ENCODE assay signal across 9 mouse cellular contexts in the genomic region with DNA sequence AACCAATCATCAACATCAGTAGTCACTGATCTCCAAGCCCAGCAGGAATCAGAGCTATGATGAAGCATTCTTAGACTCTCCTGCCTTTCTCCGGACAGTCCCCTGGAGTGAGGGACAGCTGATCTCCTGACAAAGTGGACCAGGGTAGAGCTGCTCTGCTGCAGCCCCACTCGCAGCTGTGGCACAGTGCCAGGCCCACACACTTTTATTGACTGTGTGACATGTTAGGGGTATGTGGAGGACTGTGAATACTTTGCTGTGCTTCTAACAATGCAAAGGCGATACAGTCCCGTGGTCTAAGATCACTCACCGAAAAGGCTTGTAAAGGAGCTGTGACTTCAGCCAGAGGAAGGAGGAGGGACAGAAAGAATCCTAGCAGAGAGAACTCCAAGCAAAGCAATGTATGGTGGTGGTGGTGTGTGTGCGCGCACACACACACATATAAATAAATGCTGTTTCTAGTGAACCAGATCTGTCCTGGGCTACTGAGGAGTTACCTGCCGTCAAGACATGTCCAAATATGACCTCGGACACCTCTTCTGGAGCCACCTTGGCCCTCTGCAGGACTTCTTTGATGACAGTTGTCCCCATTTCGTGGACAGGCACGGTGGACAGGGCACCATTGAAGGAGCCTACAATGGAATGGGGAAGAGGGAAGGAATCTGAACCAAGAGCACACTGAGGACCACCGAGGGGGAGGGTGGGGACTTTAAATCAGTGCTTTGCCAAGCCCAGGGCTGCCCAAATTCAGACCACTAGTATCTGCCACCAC. TPM values are rescaled to one million over a fixed set of nuclear protein-coding genes. Genes with fewer than 3 reads are reported as not detected.
A peak's percentile ranks its signal among the peaks of the same experiment; 100 is the strongest.
DNase-seq lines count a peak whose midpoint lies in the region; ATAC-seq and TF ChIP-seq lines count a peak whose summit lies in the region.
"Not testable (repeated sequence)": the region's sequence is repeated elsewhere in the genome, so short reads cannot be mapped to it uniquely, and the experiment has no call there.
"Had no signal": no experiment of that assay in that cellular context is flagged by ENCODE, and none has a peak within 500 bp of the region (broad histone marks: within the 10 kb centered on the region; RNA-seq: fewer than 3 reads in every experiment).

No protein-coding gene starts in this region.

- DNase-seq in embryonic facial prominence, embryonic 11.5 days (ENCODE audit: low spot score); heart, postnatal 0 days (ENCODE audit: low spot score); kidney, adult 2 months; neural tube, embryonic 11.5 days (ENCODE audit: low spot score): not testable (repeated sequence)
- DNase-seq in liver, adult 2 months (ENCODE audit: extremely low read depth, low read depth, low spot score), result peak; percentile 39

- H3K79me2 ChIP-seq in liver, adult 2 months (ENCODE audit: control insufficient read depth, insufficient read depth, low read length), result not testable (repeated sequence)

- peak; percentile 40; the same call in 1 of the 2 replicates for ATAC-seq in embryonic facial prominence, embryonic 11.5 days (replicated peaks; ENCODE audit: insufficient number of reproducible peaks, low FRiP score, low TSS enrichment, low read depth)
- ATAC-seq in forebrain, embryonic 15.5 days (replicated peaks), result peak; percentile 63
- ATAC-seq in heart, postnatal 0 days (ENCODE audit: insufficient read depth, low read depth), result 0 out of 2 replicates have a peak, but pooled peaks have one; percentile 6
- 0 out of 2 replicates have a peak, but pooled peaks have one; percentile 23 for ATAC-seq in neural tube, embryonic 11.5 days (ENCODE audit: insufficient read depth, low FRiP score, low TSS enrichment)

- not testable (repeated sequence) for TF ChIP-seq POLR2A in kidney, adult 2 months (IDR thresholded peaks at IDR 0.05; ENCODE audit: low read depth, low read length); liver, adult 2 months (IDR thresholded peaks at IDR 0.05; ENCODE audit: extremely low read depth, insufficient read depth, low read length)

- H3K9ac ChIP-seq in embryonic facial prominence, embryonic 11.5 days (replicated peaks; ENCODE audit: low read length); forebrain, embryonic 15.5 days (replicated peaks); neural tube, embryonic 11.5 days (ENCODE audit: low read length): not testable (repeated sequence)
- 0 out of 2 replicates have a peak overlapping the region, but pooled peaks have one; percentile 1 for H3K9ac ChIP-seq in heart, postnatal 0 days (replicated peaks; ENCODE audit: low read depth, low read length)
- peak overlapping the region; percentile 85 for H3K9ac ChIP-seq in liver, adult 2 months (ENCODE audit: low read depth, low read length)

- not testable (repeated sequence) for H3K4me3 ChIP-seq in embryonic facial prominence, embryonic 11.5 days (ENCODE audit: low read depth, low read length); neural tube, embryonic 11.5 days (ENCODE audit: low read depth, low read length)
- 0 out of 2 replicates have a peak overlapping the region, but pooled peaks have one; percentile 17 for H3K4me3 ChIP-seq in forebrain, embryonic 15.5 days
- H3K4me3 ChIP-seq in heart, postnatal 0 days (ENCODE audit: low read depth, low read length), result peak overlapping the region; percentile 38; the same call in 1 of the 2 replicates
- H3K4me3 ChIP-seq in kidney, adult 2 months (ENCODE audit: insufficient read depth, low read depth, low read length), result peak overlapping the region; percentile 60
- H3K4me3 ChIP-seq in liver, adult 2 months (ENCODE audit: insufficient read depth, low read depth, low read length), result peak overlapping the region; percentile 85
- peak overlapping the region; percentile 90 for H3K4me3 ChIP-seq in megakaryocyte, embryonic 14.5 days (replicated peaks)

- not testable (repeated sequence) for H3K36me3 ChIP-seq in embryonic facial prominence, embryonic 11.5 days (replicated peaks; ENCODE audit: control insufficient read depth, insufficient read depth, low read depth, low read length); heart, postnatal 0 days (replicated peaks; ENCODE audit: control insufficient read depth, insufficient read depth, low read length); kidney, adult 2 months (ENCODE audit: control insufficient read depth, insufficient read depth, low read length); neural tube, embryonic 11.5 days (ENCODE audit: control insufficient read depth, insufficient read depth, low read length)
- peaks cover 20% of the 10 kb centered on the region for H3K36me3 ChIP-seq in forebrain, embryonic 15.5 days
- peaks cover 17% of the 10 kb centered on the region for H3K36me3 ChIP-seq in liver, adult 2 months (ENCODE audit: control insufficient read depth, insufficient read depth, low read length)
- peaks cover 23% of the 10 kb centered on the region for H3K36me3 ChIP-seq in megakaryocyte, embryonic 14.5 days (replicated peaks; ENCODE audit: low read length)

- not testable (repeated sequence) for H3K27me3 ChIP-seq in embryonic facial prominence, embryonic 11.5 days (ENCODE audit: control insufficient read depth, insufficient read depth, low read length); forebrain, embryonic 15.5 days; heart, postnatal 0 days (ENCODE audit: control insufficient read depth, insufficient read depth, low read length); kidney, adult 2 months (replicated peaks; ENCODE audit: control insufficient read depth, insufficient read depth, low read length); liver, adult 2 months (ENCODE audit: control insufficient read depth, insufficient read depth, low read length); megakaryocyte, embryonic 14.5 days (replicated peaks); neural tube, embryonic 11.5 days (ENCODE audit: control insufficient read depth, insufficient read depth, low read length)

- H3K27ac ChIP-seq in embryonic facial prominence, embryonic 11.5 days (replicated peaks; ENCODE audit: low read depth, low read length); forebrain, embryonic 15.5 days (replicated peaks); heart, postnatal 0 days (ENCODE audit: low read depth); neural tube, embryonic 11.5 days (ENCODE audit: low read depth, low read length): not testable (repeated sequence)
- H3K27ac ChIP-seq in kidney, adult 2 months (ENCODE audit: insufficient read depth, low read depth, low read length), result 0 out of 2 replicates have a peak overlapping the region, but pooled peaks have one; percentile 21
- H3K27ac ChIP-seq in liver, adult 2 months (replicated peaks; ENCODE audit: insufficient read depth, low read depth, low read length), result peak overlapping the region; percentile 81

- peak overlapping the region; percentile 41 for H3K4me2 ChIP-seq in embryonic facial prominence, embryonic 11.5 days (ENCODE audit: low read depth, low read length)
- peak overlapping the region; percentile 42 for H3K4me2 ChIP-seq in forebrain, embryonic 15.5 days (replicated peaks)
- peak overlapping the region; percentile 63 for H3K4me2 ChIP-seq in heart, postnatal 0 days (ENCODE audit: low read depth, low read length)
- H3K4me2 ChIP-seq in neural tube, embryonic 11.5 days (ENCODE audit: low read depth), result peak overlapping the region; percentile 36

- not testable (repeated sequence) for H3K9me3 ChIP-seq in embryonic facial prominence, embryonic 11.5 days (replicated peaks; ENCODE audit: control insufficient read depth, low read length); forebrain, embryonic 15.5 days; heart, postnatal 0 days (replicated peaks; ENCODE audit: control insufficient read depth, low read length); megakaryocyte, embryonic 14.5 days; neural tube, embryonic 11.5 days (ENCODE audit: control insufficient read depth, low read length)

- not testable (repeated sequence) for TF ChIP-seq CTCF in heart, postnatal 0 days (IDR thresholded peaks at IDR 0.05; ENCODE audit: low read depth); kidney, adult 2 months (conservative IDR thresholded peaks at IDR 0.05; ENCODE audit: insufficient read depth, insufficient read length, low read depth, low read length); liver, adult 2 months (IDR thresholded peaks at IDR 0.05; ENCODE audit: low read depth, low read length)

- not testable (repeated sequence) for TF ChIP-seq EP300 in heart, postnatal 0 days (IDR thresholded peaks at IDR 0.05; ENCODE audit: low read depth)

- H3K4me1 ChIP-seq in embryonic facial prominence, embryonic 11.5 days (ENCODE audit: control insufficient read depth, insufficient read depth, low read length); forebrain, embryonic 15.5 days; heart, postnatal 0 days (ENCODE audit: control insufficient read depth, insufficient read depth); neural tube, embryonic 11.5 days (ENCODE audit: control insufficient read depth, insufficient read depth, low read length): not testable (repeated sequence)
- peaks cover 17% of the 10 kb centered on the region; the same call in 1 of the 2 replicates for H3K4me1 ChIP-seq in kidney, adult 2 months (ENCODE audit: control insufficient read depth, insufficient read depth, low read length)
- peaks cover 15% of the 10 kb centered on the region for H3K4me1 ChIP-seq in liver, adult 2 months (ENCODE audit: control insufficient read depth, insufficient read depth, low read length)
- peaks cover 47% of the 10 kb centered on the region for H3K4me1 ChIP-seq in megakaryocyte, embryonic 14.5 days

- WGBS in embryonic facial prominence, embryonic 11.5 days, result 57% methylated on average over 2 of the region's 12 CpGs
- WGBS in forebrain, embryonic 15.5 days, result 34% methylated on average over 2 of the region's 12 CpGs
- WGBS in heart, postnatal 0 days, result 44% methylated on average over 2 of the region's 12 CpGs
- 47% methylated on average over 5 of the region's 12 CpGs for WGBS in kidney, adult 2 months
- 14% methylated on average over 4 of the region's 12 CpGs for WGBS in liver, adult 2 months
- WGBS in neural tube, embryonic 11.5 days, result 47% methylated on average over 2 of the region's 12 CpGs

RNA-seq across cellular contexts. Expression of gene Acat3, which starts 0.8 kb away (rescaled TPM):
- 0.56 and 1.00 TPM in 2 replicates for polyA plus RNA-seq in embryonic facial prominence, embryonic 11.5 days (2014; fragmentation: Nextera tagmentation; extraction: Ambion mirVana)
- polyA plus RNA-seq in forebrain, embryonic 15.5 days (2015; fragmentation: Nextera tagmentation; extraction: Ambion mirVana), result 1.00 and 1.0 TPM in 2 replicates
- total RNA-seq in heart, postnatal 0 days (2014; rRNA removed; ENCODE audit: low replicate concordance), result 0.23 TPM in 1 of 2 replicates, not detected in the other
- 0.12 TPM in 1 of 2 replicates, not detected in the other for polyA plus RNA-seq in heart, postnatal 0 days (2015; fragmentation: Nextera tagmentation; extraction: Ambion mirVana)
- polyA plus RNA-seq in kidney, adult 2 months (2012; rRNA removed), result 8.4 and 10.3 TPM in 2 replicates
- 255 and 271 TPM in 2 replicates for total RNA-seq in liver, adult 2 months (2014; rRNA removed)
- 178 and 179 TPM in 2 replicates for polyA plus RNA-seq in liver, adult 2 months (2012; rRNA removed)
- polyA plus RNA-seq in megakaryocyte, embryonic 14.5 days (2012; ENCODE audit: insufficient read depth, low replicate concordance), result not detected in 2 replicates
- polyA plus RNA-seq in neural tube, embryonic 11.5 days (2014; fragmentation: Nextera tagmentation; extraction: Ambion mirVana), result 0.42 and 1.0 TPM in 2 replicates

RNA-seq across cellular contexts. Expression of gene Acat2, which starts 21.0 kb away (rescaled TPM):
- polyA plus RNA-seq in embryonic facial prominence, embryonic 11.5 days (2014; fragmentation: Nextera tagmentation; extraction: Ambion mirVana), result 291 and 296 TPM in 2 replicates
- 323 TPM in 2 replicates for polyA plus RNA-seq in forebrain, embryonic 15.5 days (2015; fragmentation: Nextera tagmentation; extraction: Ambion mirVana)
- total RNA-seq in heart, postnatal 0 days (2014; rRNA removed; ENCODE audit: low replicate concordance), result 14.3 and 16.1 TPM in 2 replicates
- polyA plus RNA-seq in heart, postnatal 0 days (2015; fragmentation: Nextera tagmentation; extraction: Ambion mirVana), result 13.3 and 14.8 TPM in 2 replicates
- polyA plus RNA-seq in kidney, adult 2 months (2012; rRNA removed), result 44.3 and 54.3 TPM in 2 replicates
- 75.1 and 75.7 TPM in 2 replicates for total RNA-seq in liver, adult 2 months (2014; rRNA removed)
- polyA plus RNA-seq in liver, adult 2 months (2012; rRNA removed), result 44.6 and 45.9 TPM in 2 replicates
- 6.8 and 29.7 TPM in 2 replicates for polyA plus RNA-seq in megakaryocyte, embryonic 14.5 days (2012; ENCODE audit: insufficient read depth, low replicate concordance)
- 332 and 361 TPM in 2 replicates for polyA plus RNA-seq in neural tube, embryonic 11.5 days (2014; fragmentation: Nextera tagmentation; extraction: Ambion mirVana)

RNA-seq across cellular contexts. Expression of gene Mrpl18, which starts 23.4 kb away (rescaled TPM):
- polyA plus RNA-seq in embryonic facial prominence, embryonic 11.5 days (2014; fragmentation: Nextera tagmentation; extraction: Ambion mirVana), result 172 and 188 TPM in 2 replicates
- 141 and 143 TPM in 2 replicates for polyA plus RNA-seq in forebrain, embryonic 15.5 days (2015; fragmentation: Nextera tagmentation; extraction: Ambion mirVana)
- total RNA-seq in heart, postnatal 0 days (2014; rRNA removed; ENCODE audit: low replicate concordance), result 77.5 and 154 TPM in 2 replicates
- 269 and 276 TPM in 2 replicates for polyA plus RNA-seq in heart, postnatal 0 days (2015; fragmentation: Nextera tagmentation; extraction: Ambion mirVana)
- polyA plus RNA-seq in kidney, adult 2 months (2012; rRNA removed), result 46.1 and 48.9 TPM in 2 replicates
- total RNA-seq in liver, adult 2 months (2014; rRNA removed), result 43.6 and 54.6 TPM in 2 replicates
- polyA plus RNA-seq in liver, adult 2 months (2012; rRNA removed), result 27.9 and 41.2 TPM in 2 replicates
- 21.3 and 86.7 TPM in 2 replicates for polyA plus RNA-seq in megakaryocyte, embryonic 14.5 days (2012; ENCODE audit: insufficient read depth, low replicate concordance)
- polyA plus RNA-seq in neural tube, embryonic 11.5 days (2014; fragmentation: Nextera tagmentation; extraction: Ambion mirVana), result 159 TPM in 2 replicates

RNA-seq across cellular contexts. Expression of gene Tcp1, which starts 24.1 kb away (rescaled TPM):
- 644 and 679 TPM in 2 replicates for polyA plus RNA-seq in embryonic facial prominence, embryonic 11.5 days (2014; fragmentation: Nextera tagmentation; extraction: Ambion mirVana)
- 425 and 442 TPM in 2 replicates for polyA plus RNA-seq in forebrain, embryonic 15.5 days (2015; fragmentation: Nextera tagmentation; extraction: Ambion mirVana)
- total RNA-seq in heart, postnatal 0 days (2014; rRNA removed; ENCODE audit: low replicate concordance), result 330 and 467 TPM in 2 replicates
- polyA plus RNA-seq in heart, postnatal 0 days (2015; fragmentation: Nextera tagmentation; extraction: Ambion mirVana), result 245 and 252 TPM in 2 replicates
- polyA plus RNA-seq in kidney, adult 2 months (2012; rRNA removed), result 51.8 and 78.4 TPM in 2 replicates
- 134 and 136 TPM in 2 replicates for total RNA-seq in liver, adult 2 months (2014; rRNA removed)
- 39.9 and 50.2 TPM in 2 replicates for polyA plus RNA-seq in liver, adult 2 months (2012; rRNA removed)
- 12.9 and 20.7 TPM in 2 replicates for polyA plus RNA-seq in megakaryocyte, embryonic 14.5 days (2012; ENCODE audit: insufficient read depth, low replicate concordance)
- 530 and 560 TPM in 2 replicates for polyA plus RNA-seq in neural tube, embryonic 11.5 days (2014; fragmentation: Nextera tagmentation; extraction: Ambion mirVana)

RNA-seq across cellular contexts. Expression of gene Pnldc1, which starts 29.5 kb away (rescaled TPM):
- 1.6 and 2.3 TPM in 2 replicates for polyA plus RNA-seq in embryonic facial prominence, embryonic 11.5 days (2014; fragmentation: Nextera tagmentation; extraction: Ambion mirVana)
- 1.9 and 2.2 TPM in 2 replicates for polyA plus RNA-seq in forebrain, embryonic 15.5 days (2015; fragmentation: Nextera tagmentation; extraction: Ambion mirVana)
- 0.43 TPM in 1 of 2 replicates, not detected in the other for total RNA-seq in heart, postnatal 0 days (2014; rRNA removed; ENCODE audit: low replicate concordance)
- 0.38 and 0.45 TPM in 2 replicates for polyA plus RNA-seq in heart, postnatal 0 days (2015; fragmentation: Nextera tagmentation; extraction: Ambion mirVana)
- polyA plus RNA-seq in kidney, adult 2 months (2012; rRNA removed), result 1.7 and 2.1 TPM in 2 replicates
- total RNA-seq in liver, adult 2 months (2014; rRNA removed), result 0.27 and 1.3 TPM in 2 replicates
- 1.1 and 1.5 TPM in 2 replicates for polyA plus RNA-seq in liver, adult 2 months (2012; rRNA removed)
- polyA plus RNA-seq in megakaryocyte, embryonic 14.5 days (2012; ENCODE audit: insufficient read depth, low replicate concordance), result not detected in 2 replicates
- polyA plus RNA-seq in neural tube, embryonic 11.5 days (2014; fragmentation: Nextera tagmentation; extraction: Ambion mirVana), result 1.2 and 2.9 TPM in 2 replicates
- polyA plus RNA-seq: G1E, macrophage had no signal

Comparison
In these comparisons a context has a peak if more than half of its experiments do, and no peak if none do; other contexts are left out.
1. ATAC-seq: peak in every context shown above with its lines; median percentile 63 in forebrain, embryonic 15.5 days; 40 in embryonic facial prominence, embryonic 11.5 days; 23 in neural tube, embryonic 11.5 days; 6 in heart, postnatal 0 days.
2. RNA of gene Acat3, which starts 0.8 kb away (polyA plus RNA-seq): 178 to 179 TPM in liver, adult 2 months; 8.4 to 10.3 TPM in kidney, adult 2 months, 1.00 to 1.0 TPM in forebrain, embryonic 15.5 days, 0.56 to 1.00 TPM in embryonic facial prominence, embryonic 11.5 days, 0.42 to 1.0 TPM in neural tube, embryonic 11.5 days, 0.12 TPM in heart, postnatal 0 days and not detected in megakaryocyte, embryonic 14.5 days; every median in the first group is over 10 times any median in the second.
3. Peak in every context shown above with its lines, with median percentiles within 50 percentile points of each other: H3K4me2 ChIP-seq.